Mouse (Mus musculus) WW6 (cell line): ENCODE measurements around the gene Tmem127.
"Not testable (repeated sequence)": the region's sequence is repeated elsewhere in the genome, so short reads cannot be mapped to it uniquely, and the experiment has no call there.

Experiments used
- DNase-seq: peaks from one replicate; pipeline ENCODE4 v3.0.0-alpha.2; 2013; ENCODE audit warnings: low read depth, low spot score

Tmem127 gene

DNA sequence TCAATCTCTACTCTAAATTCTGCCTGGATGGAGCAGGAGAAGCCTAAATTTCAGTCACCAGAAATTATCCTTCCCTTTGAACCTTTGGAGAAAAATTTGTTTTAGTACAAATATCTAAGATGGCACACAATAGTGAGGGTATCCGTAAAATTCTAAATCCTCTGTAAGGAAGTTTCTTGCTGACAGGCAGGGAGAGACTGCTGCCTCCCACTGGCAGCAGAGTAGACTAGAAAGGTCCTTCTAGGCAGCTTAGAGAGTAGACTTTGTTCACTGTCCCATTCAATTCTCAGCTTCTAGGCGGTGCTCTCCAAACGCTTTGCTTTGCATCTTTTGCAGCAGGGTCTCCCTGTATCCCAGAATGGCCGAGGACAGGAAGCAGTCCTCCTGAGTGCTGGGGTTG is 20.1 kb downstream of the Tmem127 start:
- DNase-seq = no peak

DNA sequence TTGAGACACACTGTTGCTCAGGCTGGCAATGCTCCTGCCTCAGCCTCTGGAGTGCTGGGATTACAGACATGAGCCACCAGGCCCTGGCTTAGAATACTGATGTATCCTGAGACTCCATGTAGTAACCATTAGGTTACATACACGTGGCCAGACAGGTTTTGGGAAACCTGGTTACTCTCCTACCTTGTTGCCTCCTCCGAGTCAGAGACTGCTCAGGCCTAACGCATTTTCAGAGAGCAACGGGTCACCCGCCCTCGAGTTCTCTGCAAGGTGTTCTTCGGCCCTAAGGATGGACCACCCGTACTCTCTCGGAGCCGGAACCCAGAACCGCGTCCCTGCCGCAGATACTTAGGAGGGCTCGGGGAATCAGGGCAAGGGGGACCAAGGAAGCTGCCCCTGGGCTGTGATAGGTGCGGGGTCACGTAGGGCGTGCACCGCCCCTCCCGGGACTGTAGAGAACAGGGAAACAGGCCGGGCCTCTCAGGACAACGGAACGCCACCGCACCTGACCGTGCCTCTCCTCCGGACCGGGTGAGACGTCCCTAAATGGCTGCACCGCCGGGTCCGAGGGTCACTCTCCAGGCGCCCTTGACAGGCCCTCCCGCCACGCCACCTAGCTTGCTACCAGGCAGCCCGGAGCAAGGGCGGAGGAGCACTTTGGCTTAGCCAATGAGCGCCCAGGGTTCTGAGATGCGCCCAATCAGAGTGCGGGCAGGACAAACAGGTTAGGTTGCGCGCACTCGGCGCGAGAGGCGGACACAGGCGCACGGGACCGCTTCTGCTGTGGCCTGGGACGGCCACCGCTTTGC is 22.0 kb downstream of the Tmem127 start, which contains the start of gene Stard7:
TSS of gene Stard7 (plus strand) at position 728 of the 809 bp plus-strand sequence.
- DNase-seq = peak; percentile 90

DNA sequence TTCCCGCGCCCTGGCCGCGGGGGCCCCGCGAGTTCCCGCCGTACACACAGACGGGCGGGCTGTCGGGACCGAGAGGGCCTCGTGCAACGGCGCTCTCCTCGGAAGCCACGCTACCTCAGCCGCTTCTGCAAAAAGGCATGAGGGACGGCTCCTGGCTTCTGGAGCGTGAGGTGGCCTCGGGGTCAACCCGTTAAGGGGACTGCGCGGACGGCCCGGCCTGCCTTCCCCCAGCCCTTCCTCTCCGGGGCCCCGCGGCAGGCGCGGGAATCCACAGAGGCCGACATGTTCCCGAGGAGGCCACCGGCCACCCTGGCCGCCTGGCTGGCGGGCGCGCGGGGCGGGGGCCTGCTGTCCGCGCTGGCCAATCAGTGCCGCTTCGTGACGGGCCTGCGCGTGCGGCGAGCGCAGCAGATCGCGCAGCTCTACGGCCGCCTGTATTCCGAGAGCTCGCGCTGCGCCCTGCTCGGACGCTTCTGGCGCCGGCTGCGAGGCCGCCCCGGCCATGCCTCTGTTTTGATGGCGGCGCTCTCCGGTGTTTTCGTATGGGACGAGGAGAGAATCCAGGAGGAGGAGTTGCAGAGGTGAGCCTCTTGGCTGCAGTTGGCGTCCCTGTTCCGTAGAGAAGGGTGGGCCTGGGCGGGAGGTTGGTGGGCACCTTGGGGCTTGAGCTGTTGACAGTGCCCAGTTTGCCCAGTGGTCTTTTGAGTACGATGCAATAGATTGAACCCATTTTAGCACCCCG is 22.8 kb downstream of the Tmem127 start:
- DNase-seq = no peak

DNA sequence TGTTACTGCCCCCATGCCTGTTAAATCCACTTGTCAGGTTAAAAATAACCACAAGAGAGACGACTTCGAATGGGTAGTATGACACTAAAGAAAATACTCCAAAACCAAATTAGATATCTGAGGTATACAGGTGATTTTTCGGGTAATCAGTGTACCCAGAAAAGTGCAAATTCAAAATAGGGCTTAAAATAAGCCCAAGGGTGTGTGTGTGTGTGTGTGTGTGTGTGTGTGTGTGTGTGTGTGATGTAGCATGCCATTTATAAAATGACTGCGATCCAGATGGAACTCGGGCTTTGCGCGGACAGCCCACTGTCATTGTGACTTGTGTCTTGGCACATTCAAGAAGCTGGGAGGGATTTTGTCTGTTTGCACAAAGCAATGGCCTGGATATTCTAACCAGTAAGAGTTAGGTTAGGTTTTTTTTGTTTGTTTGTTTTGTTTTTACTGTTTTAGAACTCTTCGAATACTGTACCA is 23.4 kb downstream of the Tmem127 start:
- no peak for DNase-seq

DNA sequence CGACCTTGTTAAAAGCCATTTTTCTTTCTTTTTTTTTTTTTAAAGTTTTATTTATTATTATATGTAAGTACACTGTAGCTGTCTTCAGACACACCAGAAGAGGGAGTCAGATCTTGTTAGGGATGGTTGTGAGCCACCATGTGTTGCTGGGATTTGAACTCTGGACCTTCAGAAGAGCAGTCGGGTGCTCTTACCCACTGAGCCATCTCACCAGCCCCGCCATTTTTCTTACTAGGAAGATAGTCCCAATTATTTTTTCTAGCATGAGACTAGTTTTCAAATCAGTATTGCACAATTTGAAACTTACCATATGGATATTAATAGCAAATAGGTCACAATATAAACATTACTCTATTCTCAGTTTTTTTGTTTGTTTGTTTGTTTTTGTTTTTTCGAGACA is 24.3 kb downstream of the Tmem127 start:
- not testable (repeated sequence) for DNase-seq

DNA sequence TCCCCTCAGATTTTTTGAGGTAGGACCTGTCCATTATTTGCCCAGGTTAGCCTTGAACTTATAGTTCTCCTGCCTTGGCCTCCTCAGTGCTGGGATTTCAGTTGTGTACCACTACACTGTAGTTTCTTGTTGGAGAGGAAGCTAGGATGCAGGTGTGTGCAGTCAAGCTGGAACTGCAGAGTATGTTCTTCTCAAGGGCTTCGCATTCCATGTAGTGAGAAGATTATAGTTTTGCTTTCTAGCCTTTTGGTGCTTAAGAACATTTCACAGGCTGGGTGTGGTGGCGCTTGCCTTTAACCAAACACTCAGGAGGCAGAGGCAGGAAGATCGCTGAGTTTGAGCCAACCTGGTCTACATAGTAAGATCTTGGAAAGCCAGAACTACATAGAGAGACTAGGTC is 25.1 kb downstream of the Tmem127 start:
- no peak for DNase-seq

DNA sequence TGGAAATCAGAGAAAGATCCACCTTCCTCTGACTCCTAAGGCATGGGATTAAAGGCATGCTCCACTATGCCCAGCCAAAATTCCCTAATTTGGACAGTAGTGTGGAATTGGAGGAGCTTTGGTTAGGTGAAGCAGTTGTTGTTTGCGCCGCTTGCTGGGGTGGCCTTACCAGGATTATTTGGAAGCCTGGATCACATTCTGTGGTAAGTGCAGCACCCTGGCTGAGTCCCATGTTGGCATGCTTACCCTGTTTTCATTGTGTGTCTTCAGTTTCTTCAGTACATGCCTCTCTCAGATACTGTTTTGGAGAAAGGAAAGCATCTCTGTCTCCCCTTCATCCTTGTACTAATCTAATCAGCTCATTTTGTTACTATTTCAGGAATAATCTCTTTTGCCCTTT is 26.9 kb downstream of the Tmem127 start:
- no peak for DNase-seq

DNA sequence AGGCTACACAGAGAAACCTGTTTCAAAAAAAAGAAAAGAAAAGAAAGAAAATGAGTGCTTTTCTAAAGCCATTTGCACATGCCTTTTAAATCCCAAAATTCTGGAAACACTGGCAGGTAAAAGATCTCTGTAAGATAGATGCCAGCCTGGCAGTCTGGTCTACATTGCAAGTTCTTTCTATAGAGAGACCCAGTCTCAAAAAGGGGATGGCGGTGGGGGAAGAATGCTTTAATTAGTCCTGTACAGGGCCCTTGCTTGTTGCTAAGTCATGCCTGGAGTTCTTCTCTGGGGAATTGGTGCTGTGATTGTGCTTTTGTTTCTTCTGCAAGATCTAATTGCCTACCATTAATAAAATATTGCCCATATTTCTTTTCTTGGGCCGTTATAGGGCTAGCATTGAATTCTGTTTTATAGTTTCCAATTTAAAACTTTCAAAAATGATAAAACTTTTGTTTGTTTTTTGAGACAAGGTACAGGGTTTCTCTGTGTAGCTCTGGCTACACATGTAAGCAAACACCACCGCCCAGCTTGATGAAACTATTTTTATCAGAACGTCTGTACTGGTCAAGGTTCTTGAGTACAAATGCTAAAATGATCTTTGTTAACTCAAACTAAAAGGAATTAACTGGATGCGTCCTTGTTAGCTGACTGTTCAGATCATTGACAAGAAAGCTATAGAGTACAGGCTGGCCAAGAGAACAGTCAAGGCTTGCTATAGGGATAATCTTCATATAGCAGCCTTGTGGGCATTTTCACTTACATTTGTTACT is 28.0 kb downstream of the Tmem127 start:
- no peak for DNase-seq

DNA sequence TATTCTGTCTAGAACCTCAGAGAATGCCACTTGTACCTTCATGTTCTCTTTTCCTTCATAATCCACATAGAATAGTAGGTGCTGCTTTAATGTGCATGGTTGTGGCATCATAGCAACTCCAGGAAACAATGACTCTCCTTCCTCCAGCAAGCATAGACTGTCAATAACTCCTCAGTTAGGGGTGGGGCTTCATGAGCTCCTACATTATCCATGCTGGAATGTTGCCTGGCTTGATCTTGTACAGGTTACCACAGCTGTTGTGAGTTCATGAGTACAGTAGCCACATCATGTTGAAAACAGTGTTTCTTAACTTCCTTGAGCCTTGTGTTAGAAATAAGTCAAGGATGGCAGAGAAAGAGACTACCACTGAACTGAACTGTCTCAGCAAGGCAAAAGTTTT is 30.5 kb downstream of the Tmem127 start:
- no peak for DNase-seq

DNA sequence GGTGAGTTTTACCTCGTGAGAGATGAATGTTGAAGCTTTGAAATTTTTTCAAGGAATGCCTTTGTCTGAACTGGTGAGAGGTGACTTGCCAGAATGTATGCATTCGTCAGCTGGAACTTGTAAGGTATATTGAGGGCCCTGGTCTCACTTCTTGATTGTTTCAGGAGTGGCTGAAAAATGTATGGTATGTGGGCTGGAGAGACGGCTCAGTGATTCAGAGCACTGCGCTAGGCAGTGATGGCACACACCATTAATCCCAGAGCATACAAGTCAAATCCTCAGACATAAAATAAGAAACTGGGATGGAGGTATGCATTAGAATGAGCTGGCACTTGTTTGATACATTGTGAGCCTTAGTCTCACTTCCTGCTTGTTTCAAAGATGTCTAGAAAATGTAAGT is 44.5 kb downstream of the Tmem127 start:
- DNase-seq = no peak

DNA sequence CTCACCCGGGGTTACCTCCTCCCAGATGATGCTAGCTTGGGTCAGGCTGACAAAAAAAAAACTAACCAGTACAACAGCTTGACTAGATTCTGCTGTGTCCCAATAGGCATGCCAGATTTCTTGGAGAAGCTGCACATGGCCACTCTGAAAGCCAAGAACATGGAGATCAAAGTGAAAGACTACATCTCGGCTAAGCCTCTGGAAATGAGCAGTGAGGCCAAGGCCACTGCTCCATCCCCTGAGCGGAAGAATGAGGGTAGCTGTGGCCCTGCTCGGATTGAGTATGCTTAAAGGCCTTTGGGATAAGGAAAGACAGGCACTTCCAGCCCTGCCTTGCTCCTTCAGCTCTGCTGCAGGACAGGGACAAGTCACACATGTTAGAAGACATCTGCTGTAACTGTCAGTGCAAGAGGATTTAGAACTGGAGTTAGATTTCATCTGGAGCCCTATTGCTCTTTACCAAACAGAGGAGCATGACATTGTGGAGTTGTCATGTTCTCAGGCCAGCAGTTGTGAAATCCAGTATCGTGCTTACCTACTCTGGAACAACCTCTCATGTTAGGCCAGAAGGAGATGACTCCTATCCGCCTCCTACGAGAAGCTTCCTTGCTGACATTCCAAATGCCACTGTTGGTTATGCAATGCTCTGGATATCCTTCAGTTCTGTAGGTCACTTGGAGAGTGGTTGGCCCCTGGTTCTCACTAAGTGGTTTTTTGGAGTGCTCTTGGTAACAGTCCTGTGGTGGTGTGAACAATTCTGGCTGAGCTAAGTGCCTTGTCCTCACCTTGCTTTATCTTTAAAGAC is 49.5 kb downstream of the Tmem127 start:
- DNase-seq = no peak

DNA sequence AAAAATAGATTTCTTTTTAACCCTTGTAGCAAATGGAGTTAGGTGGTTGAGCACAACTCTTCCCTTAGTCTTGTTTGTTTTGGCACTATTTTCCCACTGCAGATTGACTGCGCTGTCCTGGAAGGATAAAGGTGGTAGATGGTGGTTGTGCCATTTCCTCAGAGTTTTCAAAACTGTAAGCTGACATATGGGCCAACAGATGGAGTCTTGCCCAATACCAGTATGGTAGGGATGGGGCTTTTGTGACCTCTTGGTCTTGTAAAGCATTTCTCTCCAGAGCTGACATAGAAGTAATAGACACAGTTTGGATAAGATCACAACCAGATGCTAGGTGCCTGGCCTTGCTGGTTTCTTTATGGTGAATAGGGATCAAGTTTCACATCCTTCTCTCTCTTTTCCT is 50.3 kb downstream of the Tmem127 start:
- no peak for DNase-seq

DNA sequence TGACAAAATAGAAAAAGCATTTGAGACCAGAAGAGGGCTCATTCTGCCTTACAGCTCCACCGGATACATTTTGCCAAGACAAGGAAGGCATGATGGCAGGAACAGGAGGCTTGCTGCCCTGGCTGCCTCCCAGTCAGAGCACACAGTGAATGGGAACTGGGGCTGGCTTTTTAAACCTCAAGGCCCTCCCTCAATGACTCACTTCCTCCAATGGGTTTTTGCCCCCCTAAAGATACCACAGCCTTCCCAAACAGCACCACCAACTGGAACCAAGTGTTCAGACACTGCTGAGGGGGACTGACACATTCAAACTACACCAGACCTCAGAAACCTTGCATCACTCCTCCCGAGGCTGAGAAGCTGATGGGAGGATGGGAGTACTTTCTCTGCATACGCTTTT is 53.0 kb downstream of the Tmem127 start:
- DNase-seq = no peak

DNA sequence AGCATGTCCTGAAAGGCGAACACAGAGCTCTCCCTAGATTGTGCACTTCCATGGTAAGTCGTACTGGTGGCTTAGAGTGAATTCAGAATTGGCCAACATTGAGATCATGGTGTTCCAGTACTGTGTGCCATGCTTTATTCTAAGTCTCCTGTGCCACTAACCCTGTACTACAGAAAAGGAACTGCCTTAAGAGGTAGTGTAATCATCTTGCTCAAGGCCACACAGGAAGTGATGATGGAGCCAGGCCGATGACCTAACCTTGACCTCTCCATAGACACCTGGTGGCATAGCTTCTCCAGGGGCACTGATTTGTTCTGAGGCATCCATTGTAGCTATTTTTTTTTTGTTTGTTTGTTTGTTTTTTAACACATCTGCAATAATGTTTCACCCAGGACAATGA is 54.2 kb downstream of the Tmem127 start:
- DNase-seq = no peak

DNA sequence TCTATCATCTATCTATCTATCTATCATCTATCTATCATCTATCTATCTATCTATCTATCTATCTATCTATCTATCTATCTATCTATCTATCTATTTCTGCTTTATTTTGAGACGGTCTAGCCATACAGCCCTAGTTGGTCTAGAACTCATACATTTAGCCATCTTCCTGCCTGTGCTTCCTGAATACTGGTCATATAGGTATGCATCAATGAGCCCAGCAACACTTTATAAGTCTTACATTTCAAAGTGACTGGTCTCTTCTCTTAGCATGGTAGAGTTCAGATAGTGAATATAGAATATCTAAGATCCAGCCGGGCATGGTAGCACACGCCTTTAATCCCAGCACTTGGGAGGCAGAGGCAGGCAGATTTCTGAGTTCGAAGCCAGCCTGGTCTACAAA is 56.5 kb downstream of the Tmem127 start:
- not testable (repeated sequence) for DNase-seq

DNA sequence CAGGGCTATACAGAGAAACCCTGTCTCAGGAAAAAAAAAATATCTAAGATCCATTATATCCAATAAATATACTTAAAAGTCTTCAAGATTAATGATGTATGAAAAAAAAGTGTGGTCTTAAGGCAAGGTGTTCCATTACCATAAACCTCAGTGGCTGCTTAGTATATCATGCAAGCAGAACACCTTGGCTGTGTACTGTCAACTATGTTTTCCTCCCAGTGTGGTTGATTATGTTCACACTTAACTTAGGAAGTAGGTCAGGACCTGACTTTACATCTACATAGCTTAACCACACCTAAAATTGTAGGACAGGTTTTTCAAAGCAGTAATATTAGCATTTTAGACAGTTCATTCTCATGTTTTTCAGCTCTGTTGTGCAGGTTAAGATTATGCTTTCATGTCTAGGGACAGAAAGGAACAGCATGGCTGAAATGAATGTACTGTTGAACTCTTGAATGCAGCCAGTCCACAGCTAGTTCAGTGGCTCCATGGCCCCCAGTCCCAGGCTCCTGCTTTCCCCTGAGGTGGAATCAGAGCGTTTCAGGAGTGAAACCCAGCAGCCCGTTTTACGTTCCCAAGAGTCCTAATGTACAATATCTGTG is 57.0 kb downstream of the Tmem127 start:
- DNase-seq = no peak

DNA sequence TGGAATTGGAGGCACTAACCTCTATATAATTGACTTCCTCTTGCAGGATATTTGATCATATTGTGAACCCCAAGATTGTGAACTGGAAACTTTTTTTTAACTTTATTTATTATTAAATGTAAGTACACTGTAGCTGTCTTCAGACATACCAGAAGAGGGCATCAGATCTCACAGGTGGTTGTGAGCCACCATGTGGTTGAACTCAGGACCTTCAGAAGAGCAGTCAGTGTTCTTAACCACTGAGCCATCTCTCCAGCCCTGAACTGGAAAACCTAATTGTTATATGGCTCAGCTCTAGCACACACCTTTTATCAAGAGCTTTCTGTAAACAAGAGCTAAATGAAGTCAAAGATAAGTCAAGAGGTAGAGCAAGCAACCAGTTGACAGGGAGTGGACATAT is 58.4 kb downstream of the Tmem127 start:
- DNase-seq = no peak

DNA sequence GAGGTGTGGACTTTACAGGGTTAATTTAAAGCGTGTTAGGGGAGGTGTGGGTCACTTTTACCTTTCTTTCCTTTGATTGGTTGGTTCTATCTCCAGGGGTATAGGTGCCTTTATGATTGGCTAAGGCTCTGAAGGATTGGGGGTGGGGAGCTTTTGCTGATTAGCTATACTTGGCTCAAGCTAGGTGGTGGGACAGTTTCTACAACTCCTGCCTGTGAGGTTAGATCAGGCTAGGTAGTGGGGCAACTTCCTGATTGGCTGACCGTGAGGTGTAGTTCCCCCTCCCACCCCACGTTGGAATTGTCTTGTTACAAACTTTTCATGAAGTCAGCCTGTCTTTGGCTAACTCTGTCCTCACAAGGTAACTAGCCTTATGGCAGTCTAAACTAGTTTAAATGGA is 59.5 kb downstream of the Tmem127 start:
- peak; percentile 31 for DNase-seq

DNA sequence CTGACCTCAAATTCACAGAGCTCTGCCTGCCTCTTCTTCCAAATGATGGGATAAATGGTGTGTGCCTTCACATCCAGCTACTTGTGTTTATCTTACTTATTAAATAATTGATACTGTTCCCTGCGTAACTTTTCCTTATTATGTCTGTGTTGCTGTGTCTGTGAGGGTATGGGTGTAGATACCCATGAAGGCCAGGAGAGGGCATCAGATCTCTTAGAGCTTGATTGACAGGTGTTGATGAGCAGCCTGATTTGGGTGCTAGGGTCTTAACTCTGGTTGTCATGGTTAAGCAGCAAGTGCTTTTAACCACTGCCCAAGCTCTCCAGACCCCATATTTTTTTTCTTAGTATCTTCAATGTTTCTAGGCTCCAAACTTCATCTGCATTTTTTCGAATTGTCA is 61.0 kb downstream of the Tmem127 start:
- DNase-seq = no peak

DNA sequence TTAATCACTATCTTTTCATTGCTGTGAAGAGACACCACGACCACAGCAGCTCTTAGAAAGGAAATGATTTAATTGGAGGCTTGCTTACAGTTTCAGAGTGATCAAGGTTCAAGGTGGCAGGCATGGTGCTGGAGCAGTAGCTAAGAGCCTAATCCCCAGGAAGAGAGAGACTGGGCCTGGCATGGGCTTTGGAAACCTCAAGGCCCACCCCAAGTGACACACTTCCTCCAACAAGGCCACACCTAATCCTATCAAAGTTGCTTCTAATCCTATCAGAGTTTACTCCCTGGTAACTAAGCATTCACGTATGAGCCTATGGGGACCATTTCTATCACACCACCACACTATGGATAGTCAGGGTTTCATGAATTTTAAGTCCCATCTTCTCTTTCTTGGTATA is 62.5 kb downstream of the Tmem127 start:
- no peak for DNase-seq

DNA sequence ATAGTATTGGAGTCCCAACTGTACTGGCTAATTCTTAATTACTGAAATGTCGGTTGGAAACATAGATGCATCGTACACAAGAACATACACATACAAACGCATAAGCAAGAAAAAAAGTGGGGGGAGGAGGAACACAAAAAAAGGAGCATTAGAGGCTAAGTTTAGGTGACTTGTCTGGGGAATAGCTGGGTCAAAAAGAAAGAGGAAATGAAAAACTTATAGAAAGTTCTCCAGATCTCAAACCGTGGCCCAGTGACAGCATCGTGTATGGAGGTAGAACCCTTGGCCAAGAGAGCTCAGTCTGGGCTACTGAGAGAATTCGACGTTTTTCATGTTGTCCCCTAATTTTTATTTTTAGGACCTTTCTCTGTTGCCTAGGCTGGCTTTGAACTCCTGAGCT is 63.0 kb downstream of the Tmem127 start:
- DNase-seq = no peak
